ENCODE assay signal across 8 mouse cellular contexts in the genomic region with DNA sequence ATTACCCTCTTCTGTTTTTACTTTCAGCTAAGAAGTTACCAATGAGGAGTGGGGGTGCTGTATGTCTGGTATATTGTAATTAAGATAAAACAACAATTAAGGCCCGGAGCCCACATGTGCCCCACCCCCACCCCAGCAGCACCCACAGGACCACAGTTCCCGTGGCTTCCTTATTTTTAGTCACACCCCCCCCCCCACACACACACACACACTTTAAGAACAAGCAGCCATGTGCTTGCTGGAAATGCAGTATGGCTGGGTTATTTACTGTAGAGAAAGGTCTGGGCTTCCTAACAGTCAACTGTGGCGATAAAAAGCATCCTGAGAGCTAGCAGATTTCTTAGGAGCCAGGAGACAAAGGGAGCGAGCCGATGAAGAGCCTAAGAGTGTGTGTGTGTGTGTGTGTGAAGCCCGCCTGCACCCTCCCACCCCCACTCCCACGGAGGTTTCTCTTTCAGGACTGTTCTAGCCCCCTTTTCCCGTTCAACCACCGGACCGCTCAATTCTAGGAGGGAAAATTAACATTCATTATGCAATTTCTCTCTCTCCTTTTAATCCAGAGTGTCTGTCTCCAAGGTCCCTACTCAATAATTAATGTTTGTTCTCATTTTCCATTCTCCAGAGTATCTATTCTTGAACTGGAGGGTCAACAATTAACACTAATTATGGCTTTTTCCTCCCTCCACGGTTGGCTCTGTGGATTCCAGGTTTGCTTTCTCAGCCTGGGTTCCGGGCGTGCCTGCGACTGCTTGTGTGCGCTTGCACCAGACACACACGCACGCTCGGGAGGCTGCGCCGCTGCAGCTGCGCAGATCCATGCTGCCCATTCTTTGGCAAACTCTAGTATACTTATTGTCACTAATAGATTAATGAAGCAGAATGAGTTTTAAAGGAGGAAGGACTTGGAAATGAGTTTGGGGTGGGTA. TPM values are rescaled to one million over a fixed set of nuclear protein-coding genes. Genes with fewer than 3 reads are reported as not detected.
DNase-seq lines count a peak whose midpoint lies in the region; ATAC-seq lines count a peak whose summit lies in the region.
"Had no signal": no experiment of that assay in that cellular context is flagged by ENCODE, and none has a peak within 500 bp of the region (broad histone marks: within the 10 kb centered on the region; RNA-seq: fewer than 3 reads in every experiment).

No protein-coding gene starts in this region.

- peaks cover 20% of the 10 kb centered on the region for H3K4me1 ChIP-seq in forebrain, embryonic 12.5 days

- ATAC-seq in forebrain, embryonic 12.5 days (ENCODE audit: low FRiP score) = peak; percentile 91

- no peaks in the 10 kb centered on the region for H3K36me3 ChIP-seq in forebrain, embryonic 12.5 days (replicated peaks)

- H3K27me3 ChIP-seq in forebrain, embryonic 12.5 days = peaks cover 19% of the 10 kb centered on the region; the same call in 1 of the 2 replicates

- H3K9me3 ChIP-seq in forebrain, embryonic 12.5 days = no peaks in the 10 kb centered on the region

- H3K4me3 ChIP-seq in forebrain, embryonic 12.5 days (replicated peaks) = peak overlapping the region; percentile 25

- H3K27ac ChIP-seq in forebrain, embryonic 12.5 days = peak overlapping the region; percentile 80

- H3K9ac ChIP-seq in forebrain, embryonic 12.5 days = peak overlapping the region; percentile 54

- 15% methylated on average over 20 of the region's 21 CpGs for WGBS in forebrain, embryonic 12.5 days

- peak overlapping the region; percentile 52 for H3K4me2 ChIP-seq in forebrain, embryonic 12.5 days

- peak; percentile 26 for DNase-seq in layer of hippocampus, adult 11-12 months (ENCODE audit: low spot score)
- DNase-seq in layer of hippocampus, postnatal 14 days (ENCODE audit: low spot score in 2 of 2) = no peak
- DNase-seq in layer of hippocampus, adult 9-11 months = peak; percentile 31
- peak; percentile 68 for DNase-seq in retina, postnatal 1 day
- DNase-seq in testis, postnatal 14 days (ENCODE audit: low spot score) = no peak
- no peak for DNase-seq in adrenal gland, postnatal 14 days

RNA-seq across cellular contexts. Expression of a gene that starts 58.5 kb away (rescaled TPM):
- 10 to 100 TPM; 10.2 to 11.5 TPM for total RNA-seq in layer of hippocampus, postnatal 14 days (2021)
- polyA plus RNA-seq in forebrain, embryonic 12.5 days (2016; fragmentation: Nextera tagmentation; extraction: Ambion mirVana) = 1.1 and 1.3 TPM in 2 replicates
- total RNA-seq in adrenal gland, postnatal 14 days (2021) = 4.7 and 5.5 TPM in 2 replicates
- total RNA-seq: liver, adult 2 months had no signal
- polyA plus RNA-seq: liver, adult 2 months had no signal

Comparison
In these comparisons a context has a peak if more than half of its experiments do, and no peak if none do; other contexts are left out.
1. DNase-seq: peak in layer of hippocampus, adult 11-12 months (single experiment), layer of hippocampus, adult 9-11 months (single experiment) and retina, postnatal 1 day (single experiment); none in layer of hippocampus, postnatal 14 days (0 of 2), testis, postnatal 14 days (single experiment) and adrenal gland, postnatal 14 days (single experiment).